Mouse (Mus musculus) neural tube, embryonic 12.5 days (tissue): ENCODE results near the gene Rpl13a. TPM values are rescaled to one million over a fixed set of nuclear protein-coding genes. Genes with fewer than 3 reads are reported as not detected.

ENCODE experiments used
- ATAC-seq: fragments of 200-750 bp; cut with Nextera tagmentation; 2 replicates; pipeline ENCODE4 v1.8.0; 2017; ENCODE audit warnings: low read depth, mild to moderate bottlenecking, moderate TSS enrichment, moderate library complexity; ENCODE audit not compliant: low FRiP score
- H3K27ac ChIP-seq: fragments of 300-500 bp; sonication (generic); 2 replicates; pipeline ENCODE4 v1.5.1; 2016
- H3K27me3 ChIP-seq: fragments of 300-500 bp; sonication (generic); replicated peaks from 2 replicates; pipeline ENCODE4 v1.6.1; 2016; ENCODE audit warnings: mild to moderate bottlenecking
- H3K36me3 ChIP-seq: fragments of 300-500 bp; sonication (generic); 2 replicates; pipeline ENCODE4 v1.6.1; 2016; ENCODE audit warnings: mild to moderate bottlenecking
- H3K4me1 ChIP-seq: fragments of 300-500 bp; sonication (generic); 2 replicates; pipeline ENCODE4 v1.6.1; 2016
- H3K4me2 ChIP-seq: fragments of 300-500 bp; sonication (generic); replicated peaks from 2 replicates; pipeline ENCODE4 v1.6.1; 2016; ENCODE audit warnings: mild to moderate bottlenecking
- H3K4me3 ChIP-seq: fragments of 300-500 bp; sonication (generic); 2 replicates; pipeline ENCODE4 v1.5.1; 2016
- H3K9ac ChIP-seq: fragments of 300-500 bp; sonication (generic); 2 replicates; pipeline ENCODE4 v1.6.1; 2016; ENCODE audit warnings: mild to moderate bottlenecking
- H3K9me3 ChIP-seq: fragments of 300-500 bp; sonication (generic); 2 replicates; pipeline ENCODE4 v1.6.1; 2016; ENCODE audit warnings: mild to moderate bottlenecking
- WGBS: fragments of 180-500 bp; shearing (Covaris S2); methylation state at CpG from one replicate; pipeline ENCODE4 v1.1.7; 2016; 5-methylcytosine and 5-hydroxymethylcytosine counted together
- polyA plus RNA-seq: library from polyadenylated mRNA; unstranded; fragments of >200 nt; fragmentation: Nextera tagmentation; extraction: Ambion mirVana; gene quantifications from 2 replicates; pipeline ENCODE4 v1.2.1, GENCODE M21; 2016

Gene Rpl13a
- polyA plus RNA-seq, 1 experiment from 2014 or later = 974 TPM

DNA sequence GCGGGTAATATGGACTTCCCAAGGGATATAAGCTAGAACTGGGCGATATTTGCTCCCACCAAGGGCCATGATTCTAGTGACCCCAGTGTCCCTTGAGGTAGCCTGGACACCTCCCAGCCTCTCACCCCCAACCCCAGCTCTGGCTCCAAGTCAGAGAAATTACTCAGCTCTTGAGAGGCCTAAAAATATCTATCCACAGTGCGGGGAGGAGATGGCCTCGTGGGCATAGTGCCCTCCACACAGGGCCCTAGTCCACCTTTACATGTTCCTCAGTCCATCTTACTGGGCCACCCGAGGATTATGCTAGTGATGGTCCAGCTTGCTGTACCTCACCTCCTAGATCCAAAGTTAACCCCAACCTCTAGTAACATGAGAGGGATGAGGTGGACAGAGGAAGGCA lies 36.3 kb upstream of the Rpl13a start:
- WGBS = 64% methylated on average over 5 of the region's 5 CpGs
- Histone ChIP-seq H3K36me3 (peaks cover 13% of the 10 kb centered on the region), H3K4me1 (peaks cover 27% of the 10 kb centered on the region), H3K4me3 (no peak overlapping the region), H3K9ac (no peak overlapping the region), H3K9me3 (peaks cover 5% of the 10 kb centered on the region; the same call in 1 of the 2 replicates), H3K27me3 (peaks cover 76% of the 10 kb centered on the region), H3K4me2 (no peak overlapping the region), H3K27ac (no peak overlapping the region)
- ATAC-seq = no peak

DNA sequence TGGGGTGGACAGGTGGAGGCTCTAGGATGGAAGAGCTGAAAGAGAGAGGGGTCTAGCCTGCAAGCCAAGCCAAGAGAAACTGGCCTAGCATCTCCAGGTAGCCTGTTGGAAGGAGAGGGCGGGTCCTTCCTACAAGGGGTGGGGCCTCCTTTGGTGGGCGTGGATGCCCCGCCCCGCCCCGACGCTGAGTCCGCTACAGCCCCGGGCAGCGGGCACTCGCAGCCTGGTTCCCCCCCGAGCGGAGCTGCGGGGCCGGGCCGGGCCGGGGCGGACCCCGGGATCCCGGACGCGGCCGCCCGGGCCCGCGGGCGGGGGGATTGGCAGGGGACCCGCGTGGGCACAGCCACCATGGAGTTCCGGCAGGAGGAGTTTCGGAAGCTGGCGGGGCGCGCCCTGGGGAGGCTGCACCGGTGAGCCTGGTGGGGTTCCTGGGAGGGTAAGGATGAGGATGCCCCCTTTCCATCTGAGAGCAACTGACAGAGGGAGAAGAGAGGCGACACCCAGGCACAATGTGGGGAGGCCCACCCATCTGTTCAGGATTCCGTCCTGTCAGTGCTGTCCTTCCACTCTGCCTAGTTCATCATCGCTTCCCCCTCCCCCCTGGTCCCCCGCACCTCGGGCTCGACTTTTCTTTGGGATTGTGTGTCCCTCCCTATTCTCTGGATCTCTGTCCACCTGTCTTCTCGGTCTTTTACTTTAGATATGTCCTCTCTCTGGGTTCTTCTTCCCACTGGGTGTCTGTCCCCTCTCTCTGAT lies 35.4 kb upstream of the Rpl13a start, which contains the start of gene Slc17a7:
TSS of gene Slc17a7 (plus strand) at position 215 of the 756 bp plus-strand sequence.
- H3K27ac ChIP-seq = no peak within 1 kb of the TSS
- peak within 1 kb of the TSS; percentile 35 for H3K4me3 ChIP-seq
- WGBS = 2% methylated on average over 41 of the region's 41 CpGs
- no peak for ATAC-seq
- H3K4me1 ChIP-seq = peaks cover 27% of the 10 kb centered on the region
- peak within 1 kb of the TSS; percentile 65 for H3K4me2 ChIP-seq
- H3K36me3 ChIP-seq = peaks cover 22% of the 10 kb centered on the region
- peak within 1 kb of the TSS; percentile 56 for H3K9ac ChIP-seq
- peaks cover 67% of the 10 kb centered on the region for H3K27me3 ChIP-seq
- H3K9me3 ChIP-seq = no peaks in the 10 kb centered on the region

DNA sequence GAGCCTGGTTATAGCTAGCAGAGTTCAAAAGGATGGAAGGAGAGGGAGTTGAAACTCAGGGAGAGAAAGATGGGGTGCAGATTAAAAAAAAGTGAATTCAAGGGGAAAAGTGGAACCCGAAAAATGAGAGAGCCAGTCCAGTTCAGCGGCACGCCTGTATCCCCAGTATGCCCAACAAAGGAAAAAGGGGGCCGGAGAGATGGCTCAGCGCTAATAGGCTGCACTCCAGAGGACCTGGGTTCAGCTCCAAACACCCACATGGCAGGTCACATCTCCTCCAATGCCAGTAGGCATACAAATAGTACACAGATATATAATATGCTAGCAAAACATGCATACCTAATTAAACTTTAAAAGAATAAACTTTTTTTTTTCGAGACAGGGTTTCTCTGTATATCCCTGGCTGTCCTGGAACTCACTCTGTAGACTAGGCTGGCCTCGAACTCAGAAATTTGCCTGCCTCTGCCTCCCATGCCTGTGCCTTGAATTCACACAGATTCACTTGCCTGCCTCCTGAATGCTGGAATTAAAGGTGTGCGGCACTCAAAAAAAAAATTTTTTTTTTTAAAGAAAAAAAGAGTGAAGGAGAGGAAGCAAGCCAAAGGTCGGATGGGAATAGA lies 34.5 kb upstream of the Rpl13a start:
- H3K27me3 ChIP-seq = peaks cover 59% of the 10 kb centered on the region
- no peak for ATAC-seq
- H3K4me2 ChIP-seq = peak overlapping the region; percentile 65; the same call in 1 of the 2 replicates
- 72% methylated on average over 9 of the region's 9 CpGs for WGBS
- H3K36me3 ChIP-seq = peaks cover 28% of the 10 kb centered on the region
- H3K27ac ChIP-seq = no peak overlapping the region
- no peak overlapping the region for H3K4me3 ChIP-seq
- no peak overlapping the region for H3K9ac ChIP-seq
- no peaks in the 10 kb centered on the region for H3K9me3 ChIP-seq
- H3K4me1 ChIP-seq = peaks cover 19% of the 10 kb centered on the region

DNA sequence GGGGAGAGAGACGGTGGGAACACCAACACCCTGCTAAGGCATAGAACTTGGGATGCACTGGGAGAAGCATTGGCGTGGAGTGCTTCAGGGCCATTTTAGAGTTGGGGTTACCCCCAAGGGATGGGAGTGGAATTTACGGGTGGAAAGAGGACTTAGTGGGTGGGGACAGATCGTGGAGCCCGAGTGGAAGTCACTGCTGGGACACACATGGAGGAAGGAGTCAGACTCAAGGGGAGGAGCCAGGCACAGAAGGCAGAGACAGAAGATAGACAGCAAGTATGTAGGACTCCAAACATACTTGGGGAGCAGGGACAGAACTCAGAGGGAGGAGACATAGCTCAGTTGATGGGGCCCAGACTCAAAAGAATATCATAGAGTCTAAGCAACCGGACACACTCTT lies 34.0 kb upstream of the Rpl13a start:
- H3K36me3 ChIP-seq = peaks cover 34% of the 10 kb centered on the region
- no peak overlapping the region for H3K27ac ChIP-seq
- no peaks in the 10 kb centered on the region for H3K9me3 ChIP-seq
- peaks cover 53% of the 10 kb centered on the region for H3K27me3 ChIP-seq
- H3K4me2 ChIP-seq = peak overlapping the region; percentile 63
- 29% methylated on average over 6 of the region's 6 CpGs for WGBS
- peaks cover 14% of the 10 kb centered on the region for H3K4me1 ChIP-seq
- 0 out of 2 replicates have a peak overlapping the region, but pooled peaks have one; percentile 40 for H3K9ac ChIP-seq
- no peak overlapping the region; the same call in 1 of the 2 replicates for H3K4me3 ChIP-seq
- ATAC-seq = no peak

DNA sequence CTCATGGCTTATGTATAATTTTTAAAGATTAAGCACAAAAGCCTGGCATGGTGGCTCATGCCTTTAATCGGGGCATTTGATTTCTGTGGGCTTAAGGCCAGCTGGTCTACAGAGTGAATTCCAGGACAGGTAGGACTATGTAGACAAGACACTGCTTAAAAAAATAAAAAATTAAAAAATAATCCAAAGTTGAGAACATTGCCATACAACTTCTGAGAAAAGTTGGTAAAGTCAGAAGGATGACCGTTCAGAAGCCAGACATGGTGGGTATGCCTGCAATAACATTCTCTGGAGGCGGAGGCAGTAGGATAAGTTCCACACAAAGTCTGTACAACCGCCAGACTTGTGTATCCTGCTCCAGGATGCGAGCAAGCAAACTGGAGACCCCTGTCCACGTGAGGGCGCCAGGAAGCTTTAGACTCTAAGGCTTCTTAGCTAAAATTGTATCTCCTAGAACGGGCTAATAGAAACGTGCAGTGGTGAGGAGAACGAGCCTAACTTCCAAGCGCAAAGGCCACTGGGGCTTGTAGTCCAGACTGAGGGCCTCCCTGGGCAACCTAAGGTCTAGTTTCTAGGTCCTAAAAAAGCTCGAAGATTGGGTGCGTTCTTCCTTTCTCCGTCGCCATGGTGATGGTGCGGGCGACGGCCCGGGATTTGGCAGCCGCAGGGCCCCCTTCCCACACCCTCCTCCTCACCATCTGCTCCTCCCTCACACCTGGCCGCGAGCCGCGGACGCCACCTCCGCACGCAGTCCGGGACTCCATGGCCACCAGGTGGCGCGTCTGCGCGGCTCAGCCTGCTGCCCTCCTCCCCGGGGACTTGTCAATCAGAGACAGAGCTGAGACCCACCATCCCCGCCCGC lies 33.3 kb upstream of the Rpl13a start:
- Histone ChIP-seq H3K27ac (no peak overlapping the region), H3K27me3 (peaks cover 46% of the 10 kb centered on the region), H3K9ac (0 out of 2 replicates have a peak overlapping the region, but pooled peaks have one; percentile 40), H3K36me3 (peaks cover 35% of the 10 kb centered on the region), H3K4me2 (peak overlapping the region; percentile 63), H3K4me3 (peak overlapping the region; percentile 25), H3K9me3 (no peaks in the 10 kb centered on the region), H3K4me1 (peaks cover 11% of the 10 kb centered on the region)
- WGBS = 5% methylated on average over 35 of the region's 35 CpGs
- peak; percentile 80 for ATAC-seq

DNA sequence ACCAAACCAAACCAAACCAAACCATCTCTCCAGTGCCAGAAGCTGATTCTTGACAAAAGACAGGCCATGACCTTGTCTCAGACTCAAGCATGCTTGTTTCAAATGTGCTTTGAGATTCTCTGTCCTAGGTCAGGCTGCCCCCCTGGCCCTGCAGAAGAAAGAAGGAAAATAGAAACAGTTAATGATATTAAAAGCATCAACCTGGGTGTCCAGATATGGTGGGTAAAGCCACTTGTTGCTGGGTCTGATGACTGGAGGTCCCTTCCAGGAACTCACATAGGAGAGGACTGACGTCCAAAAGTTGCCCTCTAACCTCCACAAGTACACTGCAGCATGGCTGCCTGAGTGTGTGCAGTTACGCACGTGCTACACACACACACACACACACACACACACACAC lies 32.3 kb upstream of the Rpl13a start:
- no peak overlapping the region for H3K27ac ChIP-seq
- WGBS = 92% methylated on average over 3 of the region's 3 CpGs
- H3K27me3 ChIP-seq = peaks cover 36% of the 10 kb centered on the region
- H3K4me2 ChIP-seq = no peak overlapping the region
- no peak for ATAC-seq
- no peak overlapping the region for H3K9ac ChIP-seq
- no peaks in the 10 kb centered on the region for H3K9me3 ChIP-seq
- peaks cover 35% of the 10 kb centered on the region for H3K36me3 ChIP-seq
- H3K4me3 ChIP-seq = no peak overlapping the region
- H3K4me1 ChIP-seq = peaks cover 11% of the 10 kb centered on the region

DNA sequence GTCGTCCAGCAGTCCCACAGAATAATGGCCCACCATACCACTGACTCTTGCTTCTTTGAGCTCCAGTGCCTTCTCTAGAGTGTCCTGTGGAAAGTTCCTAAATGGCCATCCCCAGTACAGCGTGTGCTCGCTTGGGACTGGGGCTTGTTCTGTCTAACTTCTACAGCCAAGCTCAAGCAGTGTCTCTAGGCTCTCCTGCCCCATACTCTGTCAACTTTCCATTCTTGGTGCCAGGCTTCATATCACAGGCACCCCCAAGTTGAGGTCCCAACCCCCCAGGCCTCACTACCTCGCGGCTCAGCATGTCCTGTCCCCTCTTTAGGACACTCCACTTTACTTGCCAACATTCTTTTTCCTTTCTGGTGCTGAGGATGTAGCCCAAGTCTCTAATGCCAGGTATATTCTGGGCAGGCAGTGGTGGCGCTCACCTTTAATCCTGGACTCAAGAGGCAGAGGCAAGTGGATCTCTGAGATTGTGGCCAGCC lies 31.8 kb upstream of the Rpl13a start:
- ATAC-seq = no peak
- H3K9ac ChIP-seq = no peak overlapping the region
- peaks cover 11% of the 10 kb centered on the region for H3K4me1 ChIP-seq
- H3K4me3 ChIP-seq = no peak overlapping the region
- H3K4me2 ChIP-seq = no peak overlapping the region
- no peaks in the 10 kb centered on the region for H3K9me3 ChIP-seq
- WGBS = 93% methylated on average over 6 of the region's 6 CpGs
- H3K36me3 ChIP-seq = peaks cover 35% of the 10 kb centered on the region
- no peak overlapping the region for H3K27ac ChIP-seq
- peaks cover 31% of the 10 kb centered on the region for H3K27me3 ChIP-seq

DNA sequence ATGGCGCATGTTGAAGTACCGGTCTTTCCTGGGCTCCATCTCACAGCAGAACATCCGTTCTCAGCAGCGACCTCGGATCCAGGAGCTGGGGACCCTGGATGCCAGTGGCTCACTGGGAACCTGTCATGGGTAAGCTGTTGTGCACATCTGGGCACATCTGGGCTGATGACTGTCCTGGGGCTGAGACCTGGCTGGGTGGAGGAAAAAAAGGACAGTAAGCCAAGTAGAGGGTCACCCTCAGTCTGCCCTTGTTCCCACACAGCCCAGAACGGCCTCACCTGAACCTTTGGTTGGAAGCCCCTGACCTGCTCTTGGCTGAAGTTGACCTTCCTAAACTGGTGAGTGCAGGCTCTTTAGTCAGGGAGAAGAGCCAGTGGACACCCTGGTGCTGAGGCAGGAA lies 30.4 kb upstream of the Rpl13a start:
- no peak overlapping the region for H3K4me3 ChIP-seq
- H3K27ac ChIP-seq = no peak overlapping the region
- no peak overlapping the region for H3K9ac ChIP-seq
- ATAC-seq = no peak
- peaks cover 15% of the 10 kb centered on the region for H3K4me1 ChIP-seq
- 96% methylated on average over 6 of the region's 6 CpGs for WGBS
- no peaks in the 10 kb centered on the region for H3K9me3 ChIP-seq
- peaks cover 17% of the 10 kb centered on the region for H3K27me3 ChIP-seq
- H3K4me2 ChIP-seq = no peak overlapping the region
- H3K36me3 ChIP-seq = peaks cover 35% of the 10 kb centered on the region

DNA sequence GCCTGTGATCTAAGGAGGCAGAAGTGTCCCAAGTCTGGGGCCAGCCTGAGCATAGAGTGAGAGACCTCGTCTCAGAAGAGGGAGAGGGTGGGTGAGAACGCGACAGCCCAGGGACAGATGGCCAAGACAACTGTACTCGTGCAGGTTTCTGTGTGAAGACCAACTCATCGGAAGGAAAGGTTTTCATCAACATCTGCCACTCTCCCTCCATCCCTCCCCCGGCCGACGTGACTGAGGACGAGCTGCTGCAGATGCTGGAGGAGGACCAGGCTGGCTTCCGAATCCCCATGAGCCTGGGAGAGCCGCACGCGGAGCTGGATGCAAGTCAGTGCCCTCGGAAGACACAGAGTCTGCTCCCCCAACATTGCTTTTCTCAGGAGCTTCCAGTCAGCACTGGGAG lies 28.9 kb upstream of the Rpl13a start:
- no peak overlapping the region for H3K9ac ChIP-seq
- H3K27me3 ChIP-seq = peaks cover 2% of the 10 kb centered on the region
- 86% methylated on average over 14 of the region's 14 CpGs for WGBS
- H3K36me3 ChIP-seq = peaks cover 35% of the 10 kb centered on the region
- H3K4me2 ChIP-seq = no peak overlapping the region
- peaks cover 14% of the 10 kb centered on the region for H3K4me1 ChIP-seq
- H3K27ac ChIP-seq = no peak overlapping the region
- no peak overlapping the region for H3K4me3 ChIP-seq
- no peak for ATAC-seq
- no peaks in the 10 kb centered on the region for H3K9me3 ChIP-seq

DNA sequence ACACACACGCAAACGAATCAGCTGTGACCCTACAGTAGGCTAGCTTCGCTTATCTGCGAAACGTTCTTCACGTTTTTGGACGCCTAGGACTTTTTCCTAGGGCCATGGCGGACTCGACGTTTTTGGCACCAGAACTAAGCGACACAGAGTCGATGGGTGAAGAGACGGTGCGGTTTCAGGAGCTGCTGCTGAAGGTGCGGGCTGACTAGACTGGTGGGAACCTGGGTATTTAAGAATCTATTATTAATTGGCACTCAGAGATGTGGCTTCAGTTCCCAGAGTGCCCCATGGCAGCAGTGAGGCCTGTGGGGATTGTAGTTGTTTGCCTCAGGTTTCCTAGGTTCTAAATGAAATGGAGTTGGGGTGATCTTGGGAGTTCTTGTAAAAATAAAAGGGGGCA lies 27.6 kb upstream of the Rpl13a start:
- no peaks in the 10 kb centered on the region for H3K27me3 ChIP-seq
- H3K4me2 ChIP-seq = no peak overlapping the region
- ATAC-seq = no peak
- H3K9me3 ChIP-seq = no peaks in the 10 kb centered on the region
- 96% methylated on average over 15 of the region's 15 CpGs for WGBS
- no peak overlapping the region for H3K4me3 ChIP-seq
- H3K4me1 ChIP-seq = peaks cover 9% of the 10 kb centered on the region
- no peak overlapping the region for H3K9ac ChIP-seq
- H3K36me3 ChIP-seq = peaks cover 35% of the 10 kb centered on the region
- H3K27ac ChIP-seq = no peak overlapping the region

DNA sequence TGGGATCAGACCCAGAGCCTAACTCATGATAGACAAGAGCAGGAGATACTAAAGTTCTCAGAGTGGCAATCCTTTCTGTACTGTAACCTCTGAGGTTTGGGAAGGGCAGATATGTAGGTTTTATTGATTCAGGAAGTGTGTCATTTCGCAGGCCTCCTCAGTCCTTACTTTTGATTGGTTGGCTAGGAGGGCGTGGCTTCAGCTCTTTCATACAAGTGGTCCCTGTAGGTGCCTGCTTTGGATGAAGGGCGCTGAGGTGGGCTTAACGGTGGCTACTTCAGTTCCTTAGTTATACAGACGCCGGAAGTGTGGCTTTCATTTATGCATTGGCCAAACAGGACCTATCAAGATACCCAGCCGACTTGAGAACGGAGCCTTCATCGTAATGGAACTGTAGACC lies 27.0 kb upstream of the Rpl13a start:
- Histone ChIP-seq H3K9me3 (no peaks in the 10 kb centered on the region), H3K4me1 (peaks cover 9% of the 10 kb centered on the region), H3K4me3 (no peak overlapping the region), H3K9ac (no peak overlapping the region), H3K36me3 (peaks cover 30% of the 10 kb centered on the region), H3K27ac (no peak overlapping the region), H3K4me2 (peak overlapping the region; percentile 80), H3K27me3 (no peaks in the 10 kb centered on the region)
- no peak for ATAC-seq
- 87% methylated on average over 9 of the region's 9 CpGs for WGBS
